Mouse (Mus musculus) 416B (cell line): ENCODE measurements at regions not wholly inside any gene's neighbourhood (a gene's known extent, or its start where the extent isn't known, plus 50 kb on each side); places are given as distances from the start of the nearest gene placed in this dataset.

Experiments
- DNase-seq: peaks from one replicate; pipeline ENCODE4 v3.0.0; 2011; ENCODE audit warnings: low read depth

DNA sequence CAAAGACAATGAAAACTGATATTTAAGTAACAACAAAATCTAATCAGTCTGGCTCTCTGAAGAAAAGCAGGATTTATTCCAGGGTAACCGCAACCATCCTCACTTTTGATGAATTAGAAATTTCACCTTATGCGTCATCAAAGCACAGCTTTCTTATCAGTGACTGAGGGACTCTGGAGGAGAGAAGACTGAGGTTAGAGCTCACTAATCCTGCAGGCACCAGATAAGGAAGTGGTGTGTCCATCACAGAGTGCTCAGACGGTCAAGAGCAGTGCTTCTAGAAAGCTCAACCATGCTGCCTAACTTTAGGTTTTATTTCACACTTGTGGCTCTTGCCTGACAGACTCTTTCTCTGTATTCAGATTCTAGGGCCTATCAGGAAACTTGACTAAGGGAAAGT lies 1021.2 kb upstream of the Adgrl4 start:
- DNase-seq, result no peak

- no peak for DNase-seq
These were observed 1009.7 kb upstream of the Adgrl4 start for GRCm38 (mm10) chr3:150427965-150428364.

GRCm38 (mm10) chr3:150431291-150431690 lies 1006.4 kb upstream of the Adgrl4 start:
- no peak for DNase-seq

DNA sequence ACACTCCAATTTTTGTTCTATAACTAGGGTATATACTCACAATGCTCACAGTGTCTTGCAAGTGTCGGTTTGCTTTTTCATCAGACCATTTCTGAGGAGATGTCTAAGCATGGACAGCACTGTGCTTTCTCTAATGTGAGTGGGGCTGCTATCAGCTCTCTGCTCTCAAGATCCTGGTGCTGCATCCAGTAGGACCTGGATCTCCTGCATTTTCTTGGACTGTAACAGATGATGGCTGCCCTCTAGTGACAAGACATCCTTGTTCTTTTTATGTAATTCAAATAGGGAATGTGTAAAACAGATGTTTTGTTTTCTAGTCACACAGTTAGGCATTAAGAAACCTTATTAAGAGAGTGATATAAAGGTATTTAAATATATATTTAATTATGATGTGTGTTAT lies 1002.5 kb upstream of the Adgrl4 start:
- no peak for DNase-seq

GRCm38 (mm10) chr3:150435818-150436607 lies 1001.7 kb upstream of the Adgrl4 start:
- no peak for DNase-seq
